Mouse (Mus musculus) midbrain, embryonic 13.5 days (tissue): ENCODE measurements around the gene Ndufaf8. TPM values are rescaled to one million over a fixed set of nuclear protein-coding genes. Genes with fewer than 3 reads are reported as not detected.
A peak's percentile ranks its signal among the peaks of the same experiment; 100 is the strongest.

Source experiments
- ATAC-seq: fragments of 200-750 bp; cut with Nextera tagmentation; 2 replicates; pipeline ENCODE4 v1.8.0; 2017; ENCODE audit warnings: mild to moderate bottlenecking, moderate TSS enrichment, moderate library complexity
- H3K27ac ChIP-seq: fragments of 300-500 bp; sonication (generic); 2 replicates; pipeline ENCODE4 v1.5.1; 2015; ENCODE audit warnings: inconsistent platforms, mild to moderate bottlenecking, moderate library complexity
- H3K27me3 ChIP-seq: fragments of 300-500 bp; sonication (generic); 2 replicates; pipeline ENCODE4 v1.6.1; 2015; ENCODE audit warnings: mild to moderate bottlenecking, inconsistent platforms
- H3K36me3 ChIP-seq: fragments of 300-500 bp; sonication (generic); 2 replicates; pipeline ENCODE4 v1.6.1; 2015; ENCODE audit warnings: mild to moderate bottlenecking, inconsistent platforms
- H3K4me1 ChIP-seq: fragments of 300-500 bp; sonication (generic); replicated peaks from 2 replicates; pipeline ENCODE4 v1.6.1; 2015; ENCODE audit warnings: inconsistent platforms
- H3K4me2 ChIP-seq: fragments of 300-500 bp; sonication (generic); replicated peaks from 2 replicates; pipeline ENCODE4 v1.6.1; 2015; ENCODE audit warnings: moderate library complexity, mild to moderate bottlenecking, inconsistent platforms
- H3K4me3 ChIP-seq: fragments of 300-500 bp; sonication (generic); replicated peaks from 2 replicates; pipeline ENCODE4 v1.5.1; 2015; ENCODE audit warnings: mild to moderate bottlenecking, inconsistent platforms
- H3K9ac ChIP-seq: fragments of 300-500 bp; sonication (generic); replicated peaks from 2 replicates; pipeline ENCODE4 v1.6.1; 2015; ENCODE audit warnings: mild to moderate bottlenecking, inconsistent platforms
- H3K9me3 ChIP-seq: fragments of 300-500 bp; sonication (generic); 2 replicates; pipeline ENCODE4 v1.6.1; 2016; ENCODE audit warnings: mild to moderate bottlenecking, inconsistent platforms
- WGBS: fragments of 180-500 bp; shearing (Covaris S2); methylation state at CpG from one replicate; pipeline ENCODE4 v1.1.7; 2015; 5-methylcytosine and 5-hydroxymethylcytosine counted together
- polyA plus RNA-seq: library from polyadenylated mRNA; unstranded; fragments of >200 nt; fragmentation: Nextera tagmentation; extraction: Ambion mirVana; gene quantifications from 2 replicates; pipeline ENCODE4 v1.2.1, GENCODE M21; 2015

Gene Ndufaf8
- polyA plus RNA-seq, 1 experiment from 2014 or later, result 63.7 TPM

DNA sequence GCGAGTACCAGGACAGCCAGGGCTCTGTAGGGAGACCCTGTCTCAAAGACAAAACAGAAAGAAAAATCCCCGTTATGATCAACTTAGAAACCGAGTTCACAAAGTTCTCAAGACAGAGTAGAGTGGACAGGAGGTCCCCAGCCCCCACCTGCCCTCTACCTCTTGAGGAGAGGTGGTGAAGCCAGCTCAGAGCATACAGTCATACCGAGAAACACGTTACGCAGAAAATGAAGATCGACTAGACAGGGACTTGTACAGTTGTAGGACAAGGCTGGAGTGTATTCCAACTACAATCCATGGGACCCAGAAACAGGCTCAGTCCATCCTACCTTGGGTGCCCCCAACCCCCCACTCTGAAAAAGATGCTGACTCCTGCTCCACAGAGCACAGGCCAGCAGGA is 20.4 kb downstream of the Ndufaf8 start:
- Histone ChIP-seq H3K9ac (no peak overlapping the region), H3K27ac (no peak overlapping the region), H3K4me2 (no peak overlapping the region), H3K27me3 (no peaks in the 10 kb centered on the region), H3K36me3 (peaks cover 68% of the 10 kb centered on the region), H3K4me1 (peaks cover 4% of the 10 kb centered on the region; the same call in 1 of the 2 replicates), H3K9me3 (no peaks in the 10 kb centered on the region), H3K4me3 (no peak overlapping the region)
- WGBS, result 92% methylated on average over 7 of the region's 7 CpGs
- ATAC-seq, result no peak

DNA sequence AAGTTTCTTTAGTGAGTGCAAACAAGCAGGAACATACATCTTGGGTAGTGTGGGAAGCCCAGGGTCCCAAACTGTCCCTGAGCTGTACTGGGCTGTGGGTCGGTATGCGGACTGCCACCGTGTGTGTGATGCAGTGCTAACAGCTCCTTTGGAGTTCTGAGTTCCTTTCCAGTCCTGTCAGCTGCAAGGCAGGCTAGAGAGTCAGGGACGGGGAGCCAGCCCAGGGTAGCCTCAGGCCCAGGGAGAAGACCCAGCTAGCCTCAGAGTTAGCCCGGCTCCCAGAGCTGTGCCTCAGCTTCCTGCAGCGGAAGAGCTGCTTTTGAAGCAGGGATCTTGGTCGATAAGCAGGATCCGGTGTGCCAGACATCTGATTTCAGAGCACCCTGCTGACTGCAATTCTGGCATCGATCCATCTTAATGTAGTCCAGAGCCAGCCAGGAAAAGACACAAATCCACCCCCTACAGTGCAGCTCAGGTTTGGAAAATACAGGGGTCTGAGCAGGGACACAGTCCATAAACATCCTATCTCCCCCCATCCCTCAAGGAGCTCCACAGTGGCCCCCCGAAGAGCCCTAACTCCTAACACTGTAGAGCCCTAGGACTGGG is 21.3 kb downstream of the Ndufaf8 start:
- Histone ChIP-seq H3K27ac (no peak overlapping the region), H3K9ac (0 out of 2 replicates have a peak overlapping the region, but pooled peaks have one; percentile 1), H3K27me3 (no peaks in the 10 kb centered on the region), H3K4me3 (no peak overlapping the region), H3K36me3 (peaks cover 64% of the 10 kb centered on the region), H3K9me3 (no peaks in the 10 kb centered on the region), H3K4me2 (no peak overlapping the region), H3K4me1 (peaks cover 4% of the 10 kb centered on the region; the same call in 1 of the 2 replicates)
- 79% methylated on average over 10 of the region's 10 CpGs for WGBS
- ATAC-seq, result peak; percentile 43; the same call in 1 of the 2 replicates

DNA sequence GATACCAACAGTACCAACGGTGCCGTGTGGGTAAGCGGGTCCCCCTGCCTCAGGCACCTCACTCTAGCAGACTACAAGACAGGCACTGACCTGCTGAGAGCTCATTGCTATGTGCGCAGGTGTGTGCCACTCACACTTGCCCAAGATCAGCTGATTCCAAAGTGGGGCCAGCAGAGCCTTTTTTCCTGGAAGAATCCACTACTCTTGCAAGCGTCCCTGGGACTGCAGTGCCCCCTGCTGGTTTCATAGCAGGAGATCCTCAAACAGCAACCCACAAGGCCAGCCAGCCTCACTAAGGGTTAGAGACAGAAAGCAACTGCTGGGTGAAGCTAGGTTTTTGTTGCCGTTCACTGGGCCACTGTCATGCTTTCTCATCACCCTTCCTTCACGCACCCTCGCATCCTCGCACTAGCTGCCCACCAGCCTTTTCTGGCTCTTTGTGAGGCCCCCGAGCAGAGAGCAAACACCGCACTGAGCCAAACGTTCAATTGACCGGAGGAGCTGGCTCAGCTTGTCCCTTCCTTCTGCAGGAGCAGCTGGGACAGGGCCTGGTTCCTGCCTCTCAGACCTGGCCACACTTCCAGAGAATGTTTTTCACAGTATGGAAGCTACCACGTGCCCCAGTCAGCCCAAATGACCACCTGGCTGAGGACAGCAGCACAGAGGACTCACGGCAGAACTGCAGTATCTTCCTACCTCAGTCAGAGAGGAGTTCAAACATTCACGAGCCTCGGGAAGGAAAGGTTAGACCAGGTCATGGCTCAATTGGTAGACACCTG is 22.1 kb downstream of the Ndufaf8 start:
- ATAC-seq, result no peak
- no peaks in the 10 kb centered on the region for H3K9me3 ChIP-seq
- 80% methylated on average over 17 of the region's 17 CpGs for WGBS
- H3K4me3 ChIP-seq, result no peak overlapping the region
- H3K4me1 ChIP-seq, result peaks cover 4% of the 10 kb centered on the region; the same call in 1 of the 2 replicates
- no peaks in the 10 kb centered on the region for H3K27me3 ChIP-seq
- H3K36me3 ChIP-seq, result peaks cover 60% of the 10 kb centered on the region
- H3K27ac ChIP-seq, result peak overlapping the region; percentile 15; the same call in 1 of the 2 replicates
- H3K9ac ChIP-seq, result no peak overlapping the region
- H3K4me2 ChIP-seq, result no peak overlapping the region

DNA sequence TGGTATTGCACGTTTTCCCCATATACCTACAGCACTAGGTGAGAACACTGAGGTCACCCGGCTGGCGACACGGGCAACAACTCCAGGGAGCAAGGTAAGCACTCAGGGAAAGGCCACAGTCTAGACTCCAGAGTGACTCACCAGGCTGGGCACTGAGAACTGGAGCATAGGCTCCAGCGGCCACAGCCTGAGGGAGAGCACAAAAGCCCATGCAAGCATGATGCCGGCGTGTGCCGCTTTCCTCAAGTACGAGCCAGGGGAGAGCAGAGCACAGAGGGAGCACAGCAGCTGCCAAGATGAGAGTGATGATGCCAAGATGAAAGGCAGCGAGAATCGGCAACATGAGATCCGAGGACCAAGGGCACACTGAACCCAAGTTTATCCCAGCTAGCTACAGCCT is 23.4 kb downstream of the Ndufaf8 start:
- no peak overlapping the region for H3K27ac ChIP-seq
- WGBS, result 91% methylated on average over 12 of the region's 12 CpGs
- H3K9ac ChIP-seq, result no peak overlapping the region
- H3K36me3 ChIP-seq, result peaks cover 51% of the 10 kb centered on the region
- no peak overlapping the region for H3K4me3 ChIP-seq
- H3K27me3 ChIP-seq, result no peaks in the 10 kb centered on the region
- peaks cover 4% of the 10 kb centered on the region; the same call in 1 of the 2 replicates for H3K4me1 ChIP-seq
- H3K4me2 ChIP-seq, result no peak overlapping the region
- ATAC-seq, result no peak
- no peaks in the 10 kb centered on the region for H3K9me3 ChIP-seq

DNA sequence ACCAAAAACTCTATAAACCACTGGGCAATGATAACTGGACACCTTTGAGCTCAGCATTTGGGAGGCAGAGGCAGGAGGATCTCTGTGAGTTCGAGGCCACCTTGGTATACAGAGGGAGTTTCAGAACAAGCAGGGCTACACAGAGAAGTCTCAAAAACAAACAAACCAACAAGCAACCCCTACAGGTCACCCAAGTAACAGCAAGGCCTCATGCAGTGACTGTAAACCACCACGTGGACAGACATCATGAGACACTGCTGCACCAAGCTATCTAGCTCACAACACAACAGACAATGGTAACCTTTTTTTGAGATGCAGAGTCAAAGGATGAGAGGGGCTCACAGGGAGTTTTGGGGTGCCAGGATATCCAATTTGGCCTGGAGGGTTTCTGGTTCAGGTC is 28.1 kb downstream of the Ndufaf8 start:
- Histone ChIP-seq H3K36me3 (peaks cover 72% of the 10 kb centered on the region), H3K4me1 (no peaks in the 10 kb centered on the region)

DNA sequence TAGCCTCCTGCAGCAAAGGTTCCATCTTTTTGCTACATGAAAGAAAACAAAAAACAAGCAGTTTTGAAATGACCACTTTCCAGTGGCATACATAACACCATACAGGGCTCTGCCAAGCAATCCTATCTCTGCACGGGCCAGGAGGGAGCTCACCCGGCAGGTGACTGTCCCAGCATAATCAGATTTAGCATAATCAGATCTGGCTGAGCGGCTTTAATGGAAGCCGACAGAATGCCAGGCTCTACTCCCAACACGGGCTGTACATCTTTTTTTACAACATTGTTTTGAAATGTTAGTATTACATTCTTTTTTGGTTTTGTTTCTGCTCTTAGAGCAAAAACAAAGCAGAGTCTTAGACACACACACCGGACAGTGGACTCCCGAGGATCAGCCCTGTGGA is 30.6 kb downstream of the Ndufaf8 start:
- Histone ChIP-seq H3K9me3 (no peaks in the 10 kb centered on the region), H3K36me3 (peaks cover 71% of the 10 kb centered on the region), H3K4me2 (no peak overlapping the region), H3K27me3 (no peaks in the 10 kb centered on the region), H3K4me3 (no peak overlapping the region), H3K4me1 (no peaks in the 10 kb centered on the region), H3K27ac (no peak overlapping the region), H3K9ac (no peak overlapping the region)
- 60% methylated on average over 7 of the region's 7 CpGs for WGBS
- no peak for ATAC-seq

More for the DNA sequence above, 28.1 kb downstream of the Ndufaf8 start:
- Histone ChIP-seq H3K9ac (no peak overlapping the region), H3K4me2 (no peak overlapping the region), H3K4me3 (no peak overlapping the region), H3K9me3 (no peaks in the 10 kb centered on the region), H3K27ac (no peak overlapping the region), H3K27me3 (no peaks in the 10 kb centered on the region)
- no peak for ATAC-seq
- WGBS, result 95% methylated on average over 2 of the region's 2 CpGs

DNA sequence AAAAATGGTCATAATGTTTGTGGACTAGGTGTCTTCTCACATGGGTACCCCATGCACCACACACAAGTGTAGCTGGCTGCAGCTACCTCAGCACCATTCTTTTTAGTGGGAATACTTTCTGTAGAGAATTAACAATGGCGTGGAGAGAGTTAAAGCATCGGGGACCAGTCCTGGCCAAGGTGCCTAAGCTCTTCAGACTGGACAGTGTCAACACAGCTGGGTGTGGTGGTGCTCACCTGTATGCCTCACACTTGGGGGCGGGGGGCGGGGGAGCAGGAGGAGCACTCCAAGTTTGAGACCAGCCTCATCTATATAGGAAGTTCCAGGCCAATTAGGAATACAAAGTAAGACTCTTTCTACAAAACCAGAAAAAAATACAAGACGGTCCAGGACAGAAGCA is 35.4 kb downstream of the Ndufaf8 start:
- H3K9me3 ChIP-seq, result no peaks in the 10 kb centered on the region
- no peaks in the 10 kb centered on the region for H3K27me3 ChIP-seq
- peaks cover 8% of the 10 kb centered on the region for H3K4me1 ChIP-seq
- WGBS, result 98% methylated on average over 5 of the region's 5 CpGs
- no peak overlapping the region for H3K27ac ChIP-seq
- H3K36me3 ChIP-seq, result peaks cover 59% of the 10 kb centered on the region
- H3K4me2 ChIP-seq, result no peak overlapping the region
- ATAC-seq, result no peak
- H3K9ac ChIP-seq, result no peak overlapping the region
- no peak overlapping the region for H3K4me3 ChIP-seq

DNA sequence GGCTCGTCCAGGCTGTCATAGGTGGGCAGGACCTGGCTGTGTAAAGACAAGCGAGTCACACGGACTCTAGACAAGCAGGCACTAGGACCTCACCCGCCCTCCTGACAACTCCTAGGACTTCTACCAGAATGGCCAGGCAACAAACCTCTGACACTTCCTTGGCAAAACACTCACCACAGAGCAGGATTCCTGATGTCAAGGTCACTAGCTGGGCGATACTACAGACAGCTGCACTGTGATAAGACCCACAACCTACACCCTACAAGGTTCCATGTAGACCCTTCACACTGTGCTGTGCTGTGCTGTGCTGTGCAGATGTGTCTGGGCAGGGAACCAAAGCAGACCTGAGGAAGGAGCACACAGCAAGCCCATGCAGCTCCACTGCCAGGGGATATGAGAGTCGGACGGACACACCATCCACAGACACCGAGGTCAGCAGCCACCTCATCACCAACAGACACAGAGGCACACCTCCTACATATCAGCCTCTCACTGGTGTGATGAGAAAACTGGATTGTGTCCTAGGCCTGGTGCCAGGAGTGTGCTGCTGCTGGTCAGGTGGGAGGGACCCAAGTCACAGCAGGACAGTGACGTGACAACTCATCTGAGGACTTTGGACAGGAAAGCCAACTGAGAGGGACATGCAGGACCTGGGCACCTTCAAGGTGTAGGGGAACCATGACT is 36.3 kb downstream of the Ndufaf8 start:
- ATAC-seq, result no peak
- WGBS, result 95% methylated on average over 9 of the region's 9 CpGs
- no peaks in the 10 kb centered on the region for H3K9me3 ChIP-seq
- H3K27ac ChIP-seq, result no peak overlapping the region
- H3K9ac ChIP-seq, result no peak overlapping the region
- peaks cover 8% of the 10 kb centered on the region for H3K4me1 ChIP-seq
- no peaks in the 10 kb centered on the region for H3K27me3 ChIP-seq
- H3K4me3 ChIP-seq, result no peak overlapping the region
- no peak overlapping the region for H3K4me2 ChIP-seq
- H3K36me3 ChIP-seq, result peaks cover 55% of the 10 kb centered on the region

DNA sequence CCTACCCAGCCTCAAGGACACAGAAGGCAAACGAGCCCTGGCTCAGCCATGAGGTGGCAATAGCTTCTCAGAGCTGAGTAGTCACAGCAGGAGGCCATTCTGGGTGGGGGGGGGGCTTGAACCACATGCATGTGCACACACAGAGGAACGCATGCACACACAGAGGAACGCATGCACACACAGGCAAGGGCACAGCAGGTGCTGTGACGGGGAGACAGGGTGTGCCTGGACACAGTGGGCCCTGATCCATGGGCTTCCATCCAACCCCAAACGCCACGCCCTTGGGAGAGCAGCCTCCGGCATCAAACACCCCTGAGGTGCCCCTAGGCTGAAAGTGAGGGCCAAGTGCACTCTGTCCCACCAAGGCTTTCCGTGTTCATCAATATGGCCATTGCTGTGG is 37.5 kb downstream of the Ndufaf8 start:
- Histone ChIP-seq H3K4me1 (peaks cover 8% of the 10 kb centered on the region), H3K9ac (no peak overlapping the region), H3K9me3 (no peaks in the 10 kb centered on the region), H3K27ac (no peak overlapping the region), H3K4me3 (no peak overlapping the region), H3K36me3 (peaks cover 48% of the 10 kb centered on the region), H3K4me2 (no peak overlapping the region), H3K27me3 (no peaks in the 10 kb centered on the region)
- ATAC-seq, result no peak
- 95% methylated on average over 8 of the region's 8 CpGs for WGBS

DNA sequence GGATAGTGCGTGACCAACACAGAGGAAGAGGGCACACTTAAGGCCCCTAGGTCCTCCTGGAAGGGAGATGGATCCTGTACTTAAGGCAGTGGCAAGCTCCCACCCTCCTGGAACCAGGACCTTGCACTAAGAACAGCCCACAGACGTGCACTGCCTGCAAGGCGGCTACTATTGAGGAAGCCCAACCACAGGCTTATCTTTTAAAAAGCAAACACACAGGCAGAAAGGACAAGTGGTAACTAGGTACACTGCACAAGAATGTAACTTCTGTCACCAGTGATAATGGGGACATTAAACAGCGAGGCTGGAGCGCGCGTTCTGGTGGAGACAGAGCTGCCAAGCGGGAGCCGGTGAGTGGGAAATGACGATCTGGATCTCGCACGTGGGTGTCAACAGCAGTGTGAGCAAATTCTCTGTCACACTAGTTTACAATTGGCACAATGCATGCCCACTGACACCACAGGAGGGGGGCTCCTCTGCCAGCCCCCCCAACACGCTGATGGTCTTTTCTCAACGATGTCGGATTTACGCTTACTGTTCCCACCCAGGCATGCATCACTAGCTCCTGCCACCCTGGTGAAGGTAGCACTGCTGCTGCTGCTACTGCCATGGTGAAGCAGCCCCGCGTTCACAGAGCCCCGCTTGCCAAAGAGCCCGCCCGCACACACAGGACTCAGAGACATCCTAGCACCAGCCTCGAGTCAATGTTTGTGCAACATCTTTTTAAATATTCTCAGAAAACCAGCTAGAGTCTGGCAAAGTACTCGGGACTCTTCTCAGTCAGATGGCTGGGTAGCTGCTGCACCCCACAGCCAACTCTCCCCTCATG is 38.3 kb downstream of the Ndufaf8 start:
- Histone ChIP-seq H3K27ac (no peak overlapping the region), H3K4me3 (no peak overlapping the region), H3K9ac (no peak overlapping the region), H3K4me2 (no peak overlapping the region), H3K36me3 (peaks cover 40% of the 10 kb centered on the region), H3K9me3 (no peaks in the 10 kb centered on the region), H3K4me1 (peaks cover 8% of the 10 kb centered on the region), H3K27me3 (no peaks in the 10 kb centered on the region)
- WGBS, result 63% methylated on average over 23 of the region's 23 CpGs
- ATAC-seq, result no peak

DNA sequence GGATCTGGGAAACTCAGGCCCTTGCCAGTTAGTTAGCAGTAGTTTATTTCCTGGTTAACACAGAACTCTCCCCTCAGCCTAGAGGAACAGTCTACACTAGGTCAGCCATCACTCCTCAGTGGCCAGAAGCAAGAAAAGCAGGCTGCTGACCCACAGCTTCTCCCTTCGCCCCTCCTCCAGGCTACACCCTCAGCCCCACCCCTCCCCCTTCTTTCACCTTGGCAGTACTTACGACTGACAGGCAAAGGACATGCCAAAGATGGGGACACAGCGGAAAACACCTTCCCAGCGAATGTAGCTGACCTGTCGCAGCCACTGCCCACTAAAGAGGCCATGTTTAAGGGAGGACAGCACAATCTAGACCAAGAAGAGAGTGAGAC is 38.9 kb downstream of the Ndufaf8 start:
- no peaks in the 10 kb centered on the region for H3K27me3 ChIP-seq
- no peak overlapping the region for H3K9ac ChIP-seq
- no peaks in the 10 kb centered on the region for H3K9me3 ChIP-seq
- H3K4me1 ChIP-seq, result peaks cover 14% of the 10 kb centered on the region
- no peak overlapping the region for H3K4me2 ChIP-seq
- ATAC-seq, result no peak
- 55% methylated on average over 5 of the region's 5 CpGs for whole genome bisulfite sequencing
- H3K4me3 ChIP-seq, result no peak overlapping the region
- H3K27ac ChIP-seq, result no peak overlapping the region
- H3K36me3 ChIP-seq, result peaks cover 34% of the 10 kb centered on the region
